Mouse (Mus musculus): Measurements from ENCODE around the gene Pdcd1lg2. TPM values are rescaled to one million over a fixed set of nuclear protein-coding genes. Genes with fewer than 3 reads are reported as not detected.

Pdcd1lg2 gene
- total and polyA plus RNA-seq, 3 experiments, result 1.7 to 5.4 TPM; not detected in 1

DNA sequence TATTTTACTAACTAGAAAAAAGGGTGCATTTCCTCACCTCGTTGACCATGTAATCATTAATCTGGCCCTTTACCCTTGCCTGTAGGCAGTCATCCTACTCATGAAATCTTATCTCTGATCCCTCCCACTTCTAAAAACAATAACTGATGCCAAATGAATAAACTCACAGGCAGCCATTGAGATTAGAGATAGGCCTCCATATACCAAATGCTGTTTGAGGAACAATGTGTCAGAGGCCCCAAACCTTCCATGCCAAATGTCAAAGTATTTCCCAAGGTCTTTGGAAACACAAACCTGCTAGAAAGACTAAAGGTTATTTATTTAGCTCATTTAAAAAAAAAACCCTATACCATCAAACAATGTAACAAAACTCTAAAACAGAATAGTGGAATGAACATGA, 14.4 kb upstream of the Pdcd1lg2 start:
- H3K4me3 ChIP-seq (ENCODE audit: control insufficient read depth in 1 of 2, insufficient read depth in 1 of 2, low read depth in 2 of 2, low read length in 2 of 2), result no peak overlapping the region
- no peaks in the 10 kb centered on the region for H3K79me2 ChIP-seq (ENCODE audit: control insufficient read depth, insufficient read depth, low read length, poor library complexity)
- no peaks in the 10 kb centered on the region for H3K27me3 ChIP-seq (ENCODE audit: control insufficient read depth in 1 of 2, insufficient read depth in 2 of 2, low read length in 2 of 2)
- no peak overlapping the region for H3K27ac ChIP-seq (ENCODE audit: control insufficient read depth, low read depth, low read length)
- TF ChIP-seq MYC (IDR thresholded peaks at IDR 0.05; ENCODE audit: low read depth, low read length) (no peak), ZMIZ1 (IDR thresholded peaks at IDR 0.05; ENCODE audit: low read depth, low read length) (no peak), POLR2AphosphoS5 (IDR thresholded peaks at IDR 0.05; ENCODE audit: borderline replicate concordance, low read depth, low read length) (no peak), ZNF384 (IDR thresholded peaks at IDR 0.05; ENCODE audit: low read depth, low read length) (0 out of 2 replicates have a peak, but pooled peaks have one; percentile 48), SIN3A (IDR thresholded peaks at IDR 0.05; ENCODE audit: low read length) (peak; percentile 31; the same call in 1 of the 2 replicates), ZC3H11A (IDR thresholded peaks at IDR 0.05; ENCODE audit: low read depth, low read length) (no peak), CTCF (IDR thresholded peaks at IDR 0.05 in 2 of 3, conservative IDR thresholded peaks at IDR 0.05 in 1 of 3; ENCODE audit: control insufficient read depth in 1 of 3, insufficient read depth in 1 of 3, low read depth in 2 of 3, low read length in 3 of 3, poor library complexity in 1 of 3, severe bottlenecking in 1 of 3) (no peak), USF1 (IDR thresholded peaks at IDR 0.05; ENCODE audit: low read depth, low read length) (no peak), EP300 (IDR thresholded peaks at IDR 0.05; ENCODE audit: low read depth in 1 of 2, low read length in 2 of 2) (peak; percentile 48 to 76; a peak in 3 of 4 replicates), GATA1 (IDR thresholded peaks at IDR 0.05; ENCODE audit: low read depth, low read length) (peak; percentile 82), UBTF (IDR thresholded peaks at IDR 0.05; ENCODE audit: borderline replicate concordance, insufficient read depth, low read depth, low read length) (no peak), USF2 (IDR thresholded peaks at IDR 0.05; ENCODE audit: borderline replicate concordance in 1 of 2, insufficient read depth in 1 of 2, low read depth in 1 of 2, low read length in 2 of 2) (no peak), RCOR1 (IDR thresholded peaks at IDR 0.05; ENCODE audit: low read depth, low read length) (peak; percentile 47; the same call in 1 of the 2 replicates), NELFE (IDR thresholded peaks at IDR 0.05; ENCODE audit: low read depth, low read length) (no peak), ETS1 (IDR thresholded peaks at IDR 0.05; ENCODE audit: low read depth, low read length) (peak; percentile 63), CHD2 (IDR thresholded peaks at IDR 0.05; ENCODE audit: low read length) (no peak), BHLHE40 (IDR thresholded peaks at IDR 0.05; ENCODE audit: borderline replicate concordance, low read depth, low read length) (no peak), NRF1 (IDR thresholded peaks at IDR 0.05; ENCODE audit: insufficient read depth, low read depth, low read length, poor library complexity, severe bottlenecking) (no peak), MYB (IDR thresholded peaks at IDR 0.05; ENCODE audit: low read depth, low read length) (no peak), TBP (IDR thresholded peaks at IDR 0.05; ENCODE audit: low read depth, low read length) (no peak), TCF12 (IDR thresholded peaks at IDR 0.05; ENCODE audit: low read depth, low read length) (peak; percentile 41; the same call in 1 of the 2 replicates), RAD21 (IDR thresholded peaks at IDR 0.05; ENCODE audit: low read depth, low read length) (no peak), E2F4 (IDR thresholded peaks at IDR 0.05; ENCODE audit: borderline replicate concordance, low read depth, low read length) (no peak), JUND (IDR thresholded peaks at IDR 0.05; ENCODE audit: low read depth, low read length) (no peak)
- DNase-seq (ENCODE audit: low read depth, low spot score), result peak; percentile 65
- H3K4me1 ChIP-seq (ENCODE audit: control insufficient read depth in 1 of 2, insufficient read depth in 2 of 2, low read length in 2 of 2), result peaks cover 19 to 20% of the 10 kb centered on the region in 2 experiments
- H3K9me3 ChIP-seq (replicated peaks; ENCODE audit: insufficient read depth, low read length), result no peaks in the 10 kb centered on the region
- no peak overlapping the region for H3K9ac ChIP-seq (ENCODE audit: control insufficient read depth, low read depth, low read length, poor library complexity, severe bottlenecking)
- H3K36me3 ChIP-seq (ENCODE audit: control insufficient read depth in 1 of 2, insufficient read depth in 2 of 2, low read length in 2 of 2), result peaks cover 0 to 27% of the 10 kb centered on the region in 2 experiments; a peak in 2 of 4 replicates

All from MEL (cell line).